Mouse (Mus musculus) CH12.LX (cell line): Measurements from ENCODE around the gene Ubald2.

Source experiments
- CTCF ChIP-seq, 2 experiments: IDR thresholded peaks in 1 of 2; conservative IDR thresholded peaks in 1 of 2; 2 replicates each; pipeline ENCODE4 v1.5.1; 2011 to 2012; ENCODE audit warnings: low read depth in 2 of 2, low read length in 2 of 2, improper control_type of control experiment in 1 of 2, inconsistent platforms in 1 of 2, mild to moderate bottlenecking in 1 of 2, moderate library complexity in 1 of 2
- E2F4 ChIP-seq: IDR thresholded peaks from 2 replicates; pipeline ENCODE4 v1.6.1; 2011; ENCODE audit warnings: low read depth, low read length, improper control_type of control experiment; ENCODE audit not compliant: insufficient replicate concordance
- POLR2A ChIP-seq: IDR thresholded peaks from 2 replicates; pipeline ENCODE4 v1.6.1; 2011; ENCODE audit warnings: low read depth, mild to moderate bottlenecking, improper control_type of control experiment, low read length
- ZNF384 ChIP-seq: IDR thresholded peaks from 2 replicates; pipeline ENCODE4 v1.6.1; 2012; ENCODE audit warnings: low read depth, low read length, improper control_type of control experiment, inconsistent platforms

- TF ChIP-seq E2F4 (no peak), POLR2A (no peak), ZNF384 (no peak), CTCF (conservative IDR thresholded peaks at IDR 0.05 in 1 of 2, IDR thresholded peaks at IDR 0.05 in 1 of 2; ENCODE audit: low read depth in 2 of 2, low read length in 2 of 2) (no peak)
Measured at GRCm38 (mm10) chr11:116432127-116432526, 1.8 kb upstream of the Ubald2 start.
